Mouse (Mus musculus) adipose tissue, adult 10 weeks (tissue): ENCODE measurements around the gene Tbcel. TPM values are rescaled to one million over a fixed set of nuclear protein-coding genes. Genes with fewer than 3 reads are reported as not detected.

Experiments
- polyA plus RNA-seq: library from polyadenylated mRNA; stranded (reverse); fragments of 350-450 nt; fragmentation: Illumina TruSeq; extraction: RNeasy Lipid Tissue Mini Kit (QIAGEN cat#74804); gene quantifications from one replicate; pipeline ENCODE4 v1.2.3, GENCODE M21; 2014; ENCODE audit warnings: low read depth, low replicate concordance

Tbcel gene
- polyA plus RNA-seq, result 14.6 TPM

DNA sequence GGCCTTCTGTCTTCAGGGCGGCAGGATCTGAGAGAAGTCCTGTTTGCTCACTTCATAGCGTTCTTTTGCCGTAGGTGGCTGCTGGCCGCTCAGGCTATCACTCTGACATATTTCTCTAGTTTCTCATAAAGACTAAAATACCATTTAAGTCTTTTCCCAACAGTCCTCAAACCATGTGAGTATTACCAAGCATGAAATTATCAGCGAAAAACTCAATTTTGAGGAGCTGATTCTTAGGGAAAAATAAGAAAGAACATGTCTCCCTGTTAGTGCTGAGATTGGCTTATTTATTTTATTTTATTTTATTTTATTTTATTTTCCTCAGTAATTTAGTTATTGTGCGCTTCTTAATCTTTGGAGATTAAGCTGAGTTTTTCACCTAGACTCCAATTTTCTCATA is at the start of gene Tbcel:
Gene Tbcel, minus strand, starts transcription at position 101 of the 400 bp plus-strand sequence.

GRCm38 (mm10) chr9:42399829-42400228 is 107.8 kb downstream of the Tbcel start, which contains the start of gene Tecta:
Gene Tecta, minus strand, starts transcription at chr9:42399929.

Other genes starting within 250 kb of the Tbcel start
- 52.0 TPM for gene Sc5d, start 243.6 kb downstream of the Tbcel start, polyA plus RNA-seq
- 31.8 TPM for gene Tecta, start 107.9 kb downstream of the Tbcel start, polyA plus RNA-seq